Mouse (Mus musculus): ENCODE measurements around the gene Nif3l1.

GRCm38 (mm10) chr1:58507249-58507648 lies 62.3 kb downstream of the Nif3l1 start:
- TF ChIP-seq POLR2A (IDR thresholded peaks at IDR 0.05; ENCODE audit: low read depth, low read length) (no peak), CTCF (IDR thresholded peaks at IDR 0.05; ENCODE audit: extremely low read depth, insufficient read length, insufficient replicate concordance, low read depth, low read length) (no peak)
